Mouse (Mus musculus): ENCODE measurements around the gene Kantr. TPM values are rescaled to one million over a fixed set of nuclear protein-coding genes. Genes with fewer than 3 reads are reported as not detected.
"Not testable (repeated sequence)": the region's sequence is repeated elsewhere in the genome, so short reads cannot be mapped to it uniquely, and the experiment has no call there.

The Kantr gene
- 1 to 10 TPM; 2.7 to 5.7 TPM for total RNA-seq (2021)
- long read RNA-seq, experiment 1, full-length matches to known transcripts, result 1 of 2 reads
- long read RNA-seq, experiment 1, partial matches to known transcripts, result 1 of 2 reads
- long read RNA-seq, experiment 1, other reads (novel, unspliced or antisense), result 0 of 2 reads
- long read RNA-seq, experiment 2, result 0 reads

DNA sequence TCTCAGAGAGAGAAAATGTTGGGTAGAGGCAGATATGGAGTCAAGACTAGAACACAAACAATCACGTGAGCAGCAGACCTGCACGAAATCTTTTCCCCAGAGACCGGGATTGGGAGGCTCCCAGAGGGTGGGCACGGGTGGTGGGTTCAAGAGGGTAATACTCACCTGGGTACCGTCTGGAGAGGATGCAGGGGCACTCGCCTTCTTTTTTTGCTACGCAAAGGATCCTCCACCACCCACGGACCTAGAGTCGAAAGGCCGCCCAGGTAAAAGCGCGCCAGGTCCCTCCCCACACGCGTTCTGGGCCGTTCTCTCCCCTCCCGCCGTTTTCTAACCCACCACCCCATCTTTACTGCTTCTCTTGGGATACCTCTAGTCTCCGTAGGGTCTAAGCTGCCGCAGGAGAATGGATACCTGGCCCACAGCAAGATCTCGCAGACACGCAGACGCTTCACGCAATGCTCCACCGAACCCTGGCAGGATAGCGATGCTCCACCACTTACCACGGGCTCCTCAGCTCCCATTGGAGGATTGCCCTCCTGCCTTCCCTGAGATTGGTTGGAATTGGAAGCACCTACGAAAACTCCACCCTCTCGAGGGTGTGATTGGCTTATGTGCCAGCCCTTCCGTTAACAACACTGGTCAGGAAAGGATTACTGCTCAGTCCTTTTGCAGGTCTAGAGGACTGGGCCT, at the start of gene Kantr:
Gene Kantr (minus strand): TSS at position 500 of the 693 bp plus-strand sequence.
- DNase-seq, result peak; percentile 81 to 91

DNA sequence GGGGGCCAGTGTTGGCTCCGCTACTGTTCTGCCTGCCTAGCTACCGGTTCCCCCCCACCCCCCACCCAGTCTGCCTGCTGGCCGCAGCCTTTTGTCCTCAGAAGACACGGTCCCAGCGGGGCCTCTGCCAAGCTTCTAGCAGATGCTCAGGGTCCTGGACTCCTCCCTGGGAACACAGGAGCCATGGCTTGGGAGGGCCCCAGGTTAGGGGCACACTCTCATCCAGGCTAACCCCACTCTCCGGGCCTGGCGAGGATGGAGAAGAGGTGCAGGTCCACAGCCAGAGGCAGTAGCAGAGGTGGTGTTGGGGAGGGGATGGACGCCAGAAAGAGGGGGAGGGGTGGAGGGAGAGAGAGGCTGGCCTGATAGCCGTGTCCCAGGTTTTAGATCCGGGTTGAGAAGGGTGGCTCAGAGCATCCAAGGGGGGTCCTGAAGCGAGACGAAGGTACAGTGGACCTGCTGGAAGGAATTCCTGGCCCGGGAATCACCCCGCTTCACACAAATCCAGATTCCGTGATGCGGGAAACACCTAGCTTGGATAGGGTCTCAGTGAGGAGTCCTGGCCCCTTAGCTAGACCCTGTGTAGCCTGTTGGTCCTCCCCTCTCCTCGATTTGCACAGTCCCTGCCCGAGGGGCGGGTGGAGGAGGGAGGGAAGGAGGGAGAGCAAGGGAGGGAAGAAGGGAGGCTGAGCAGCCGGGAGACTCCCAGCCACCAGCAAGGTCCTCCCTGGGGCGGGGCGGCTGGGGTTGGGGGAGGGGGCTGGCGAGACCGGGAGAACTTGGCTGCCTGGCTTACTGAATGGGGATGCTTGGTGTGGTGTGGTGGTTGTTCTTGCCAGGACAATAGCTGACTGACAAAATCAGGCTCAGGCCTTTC, 41.3 kb upstream of the Kantr start, which contains the start of gene Gpr173:
Gene Gpr173 (minus strand): TSS at position 308 of the 877 bp plus-strand sequence.
- DNase-seq, result peak; percentile 38 to 52

DNA sequence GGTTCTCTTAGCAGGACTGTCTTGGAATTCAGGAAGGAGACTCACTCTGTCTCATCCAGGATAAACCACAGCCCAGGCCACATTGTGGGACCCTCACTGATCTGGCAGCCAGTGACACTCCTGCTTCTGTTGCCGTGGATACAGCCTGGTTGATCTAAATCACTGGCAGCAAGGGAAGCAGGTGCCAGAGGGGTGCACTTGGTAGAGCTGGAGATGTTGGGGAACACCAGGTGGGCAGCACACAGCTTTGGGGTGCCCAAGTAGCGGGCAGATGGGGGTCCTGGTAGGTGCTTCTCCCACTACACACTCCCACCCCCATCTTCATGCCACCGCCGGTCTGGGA, 40.7 kb upstream of the Kantr start:
- DNase-seq, result no peak

DNA sequence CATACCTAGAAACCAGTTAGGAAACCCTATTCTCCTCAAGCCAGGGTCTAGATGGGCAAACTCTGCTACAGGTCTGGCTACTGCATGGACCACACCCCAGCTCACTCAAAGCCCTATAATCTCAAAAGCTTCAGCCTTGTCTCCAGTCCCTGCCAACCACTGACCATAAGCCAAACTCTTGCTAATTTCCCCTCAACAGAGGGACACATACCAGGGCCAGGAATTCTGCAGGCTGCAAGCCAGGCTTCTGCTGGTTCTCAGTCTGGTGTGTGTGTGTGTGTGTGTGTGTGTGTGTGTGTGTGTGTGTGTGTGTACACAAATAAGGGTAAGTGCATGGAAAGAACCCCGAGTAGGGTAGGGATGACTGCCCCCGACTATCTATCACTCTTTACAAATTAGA, 39.1 kb upstream of the Kantr start:
- peak; percentile 12 to 18 for DNase-seq

DNA sequence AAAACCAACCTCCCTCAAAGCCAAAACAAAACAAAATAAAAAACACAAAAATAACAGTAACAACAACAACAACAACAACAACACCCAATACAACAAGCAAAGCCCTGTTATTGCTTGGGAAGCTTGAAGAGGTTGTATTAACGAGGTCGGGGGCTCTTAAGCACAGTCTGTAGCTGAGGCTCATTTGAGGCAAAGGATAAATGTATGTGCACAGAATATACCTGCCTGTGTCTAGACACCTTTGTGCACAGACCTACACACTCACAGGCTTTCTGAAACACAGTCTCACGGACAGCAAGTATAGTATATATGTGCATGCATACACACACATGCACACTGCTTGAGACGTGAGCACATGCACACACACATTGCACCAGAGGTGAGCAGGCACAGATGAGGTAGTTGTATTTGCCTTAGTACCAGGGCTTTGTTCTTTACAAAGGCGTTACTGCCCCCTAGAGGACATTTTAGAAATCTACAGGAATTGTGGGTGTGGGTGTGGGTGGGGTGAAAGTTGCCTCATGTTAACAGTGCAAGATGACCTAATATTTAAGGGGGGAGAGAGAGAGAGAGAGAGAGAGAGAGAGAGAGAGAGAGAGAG, 25.4 kb upstream of the Kantr start:
- DNase-seq, result peak; percentile 47 to 70

DNA sequence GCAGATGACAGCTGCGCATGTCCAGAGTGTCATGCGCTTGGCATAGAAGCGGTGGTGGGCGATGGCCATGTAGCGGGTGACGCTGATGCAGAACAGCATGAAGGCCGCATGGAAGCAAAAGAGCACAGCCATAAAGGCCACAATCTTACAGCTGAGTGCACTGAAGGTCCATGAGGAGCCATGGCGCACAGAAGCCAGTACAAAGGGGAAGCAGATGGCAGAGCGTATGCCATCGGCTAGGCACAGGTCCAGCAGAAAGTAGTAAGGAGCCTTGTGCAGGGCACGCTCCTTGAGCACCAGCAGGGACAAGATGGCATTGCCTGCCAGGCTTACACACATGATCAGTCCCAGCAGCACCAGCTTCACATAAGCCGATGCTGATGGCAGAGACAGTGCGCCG, 19.7 kb upstream of the Kantr start:
- no peak for DNase-seq

DNA sequence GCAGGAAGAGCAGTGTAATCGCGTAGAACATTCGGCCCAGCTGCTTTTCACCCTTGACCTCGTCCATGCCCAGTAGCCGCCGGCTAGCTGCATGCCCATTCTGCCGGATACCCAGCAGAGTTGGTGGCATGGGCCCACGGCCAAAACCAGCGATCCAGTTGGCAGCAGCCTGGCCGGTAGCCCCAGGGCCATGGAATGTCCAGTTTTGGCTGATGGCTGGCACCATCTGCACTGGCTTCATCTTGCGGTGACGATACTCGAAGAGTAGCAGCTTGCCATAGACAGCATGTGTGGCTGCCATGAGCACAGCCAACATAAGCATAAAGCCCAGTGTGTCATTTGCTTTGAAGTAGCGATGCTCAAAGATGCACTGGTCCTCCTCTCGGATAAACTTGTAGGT, 19.3 kb upstream of the Kantr start:
- DNase-seq, result no peak

DNA sequence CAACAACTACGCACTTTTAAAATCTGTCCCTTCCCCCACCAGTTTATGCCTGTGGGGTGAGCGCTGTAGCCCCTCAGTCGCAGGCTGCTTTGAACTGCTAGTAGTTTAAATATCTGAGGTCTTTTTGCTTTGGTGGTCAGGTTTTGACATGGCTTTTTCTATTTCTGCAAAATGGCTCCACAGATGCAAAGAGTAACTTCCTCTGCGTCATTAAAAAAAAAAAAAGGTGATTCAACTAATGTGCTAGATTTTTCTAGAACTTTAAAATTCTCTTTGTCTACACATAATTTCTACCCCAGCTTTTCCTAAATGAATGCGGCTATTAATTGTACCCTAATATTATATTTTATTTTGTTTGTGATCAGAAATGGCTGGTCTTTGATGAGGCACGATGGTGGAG, 15.6 kb upstream of the Kantr start:
- no peak for DNase-seq

DNA sequence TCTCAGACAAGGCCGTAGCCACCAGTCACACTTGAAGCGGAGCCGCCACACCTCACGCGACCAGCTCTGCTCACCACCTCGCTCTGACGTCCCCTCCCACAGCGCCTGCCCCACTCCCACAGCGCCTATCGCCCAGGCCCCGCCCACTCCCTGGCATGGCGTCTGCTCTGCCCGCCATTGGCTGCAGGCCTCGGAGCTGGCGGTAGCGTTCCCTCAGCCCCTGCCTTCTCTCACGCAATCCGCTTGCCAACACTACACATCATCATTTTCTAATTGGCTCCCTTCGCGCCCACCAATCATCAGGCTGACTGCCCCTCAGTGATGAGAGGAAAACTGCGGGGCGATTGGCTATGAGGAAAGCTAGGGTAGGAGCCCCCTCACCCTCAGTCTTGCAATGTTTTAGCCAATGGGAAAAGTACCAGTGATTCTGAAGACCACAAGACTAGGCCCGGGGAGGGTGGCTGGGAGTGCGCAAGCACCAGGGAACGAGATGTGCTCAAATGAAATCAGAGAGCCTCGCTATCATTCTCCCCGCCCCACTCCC, 15.1 kb upstream of the Kantr start, which contains the start of gene Tspyl2:
Gene Tspyl2 (minus strand): TSS at position 68 of the 544 bp plus-strand sequence.
- DNase-seq, result peak; percentile 90 to 96

DNA sequence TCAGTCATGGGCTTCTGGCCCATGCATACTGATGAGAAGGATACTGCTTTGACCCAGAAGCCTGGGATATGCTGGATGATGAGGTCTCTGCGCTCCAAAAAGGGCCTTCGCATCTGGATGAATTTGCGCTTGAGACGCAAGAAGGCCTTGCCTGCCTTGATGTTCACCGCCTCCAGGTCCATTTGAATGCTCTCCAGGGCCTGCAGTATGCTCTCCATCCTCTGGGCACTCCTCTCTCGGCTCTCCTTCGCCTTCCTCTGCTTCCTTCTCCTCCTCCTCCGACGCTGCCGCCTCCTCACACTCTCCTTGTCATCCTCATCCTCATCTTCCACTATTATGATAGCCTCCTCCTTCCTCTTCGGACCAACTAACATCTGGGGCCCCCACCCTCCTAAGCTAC, 14.2 kb upstream of the Kantr start:
- DNase-seq, result no peak

DNA sequence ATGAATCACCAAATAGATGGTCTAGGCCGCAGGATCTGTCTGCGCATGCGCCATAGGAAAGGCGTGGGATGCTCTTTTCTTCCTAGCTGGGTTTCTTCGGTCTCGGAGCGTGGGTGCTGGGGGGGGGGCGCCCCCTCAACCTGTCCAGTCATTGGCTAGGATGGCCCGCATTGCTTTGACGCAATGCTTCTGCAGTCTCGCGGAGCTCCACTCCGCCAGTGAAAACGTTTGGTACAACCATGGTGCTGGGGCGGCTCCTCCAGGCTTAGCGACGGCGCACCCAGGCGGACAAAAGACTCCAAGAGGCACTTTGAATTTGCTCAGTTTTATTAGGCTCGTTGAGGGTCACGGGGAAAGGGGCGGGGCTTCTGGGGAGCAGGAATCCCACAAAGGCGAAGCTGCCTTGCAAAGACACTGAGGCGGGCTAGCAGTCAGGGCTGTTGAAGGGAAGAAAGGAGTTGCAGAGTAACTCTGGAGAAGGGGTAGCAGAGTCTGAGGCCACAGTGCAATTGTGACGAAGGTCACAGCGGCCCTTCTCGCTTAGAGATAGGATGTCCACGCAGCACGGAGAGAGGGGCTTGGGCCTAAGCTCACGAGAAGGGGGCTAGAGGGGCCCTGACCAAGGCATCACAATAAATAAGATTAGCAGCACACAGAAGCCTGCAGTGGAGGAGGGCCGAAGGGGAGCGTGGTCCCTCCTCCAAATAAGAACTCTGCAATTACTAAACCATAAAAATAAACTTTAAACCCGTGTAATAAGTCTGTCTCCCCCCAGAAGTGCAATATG, 9.4 kb upstream of the Kantr start:
- peak; percentile 92 to 95 for DNase-seq

DNA sequence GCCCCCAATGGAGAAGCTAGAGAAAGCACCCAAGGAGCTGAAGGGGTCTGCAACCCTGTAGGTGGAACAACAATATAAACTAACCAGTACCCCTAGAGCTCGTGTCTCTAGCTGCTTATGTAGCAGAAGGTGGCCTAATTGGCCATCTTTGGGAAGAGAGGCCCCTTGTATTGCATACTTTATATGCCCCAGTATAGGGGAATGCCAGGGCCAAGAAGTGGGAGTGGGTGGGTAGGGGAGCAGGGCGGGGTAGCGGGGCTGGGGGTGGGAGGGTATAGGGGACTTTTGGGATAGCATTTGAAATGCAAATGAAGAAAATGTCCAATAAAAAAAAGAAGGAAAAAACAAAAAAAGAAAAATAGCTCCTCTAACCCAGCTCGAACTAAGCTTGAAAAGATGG, 8.8 kb upstream of the Kantr start:
- not testable (repeated sequence) for DNase-seq

DNA sequence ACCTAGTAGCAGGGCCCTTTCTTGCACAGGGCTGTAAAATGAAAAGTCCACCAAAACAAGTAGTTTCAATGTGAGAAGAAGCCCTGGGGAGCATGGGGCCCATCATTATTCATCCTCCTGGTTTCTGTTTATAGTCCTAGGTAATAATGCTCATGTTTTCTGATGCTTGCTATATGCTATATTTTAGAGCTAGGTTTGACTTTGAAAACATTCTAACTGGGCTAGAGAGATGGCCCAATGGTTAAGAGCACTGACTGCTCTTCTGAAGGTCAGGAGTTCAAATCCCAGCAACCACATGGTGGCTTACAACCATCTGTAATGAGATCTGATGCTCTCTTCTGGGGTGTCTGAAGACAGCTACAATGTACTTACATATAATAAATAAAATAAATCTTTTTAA, 2.1 kb upstream of the Kantr start:
- DNase-seq, result not testable (repeated sequence)

DNA sequence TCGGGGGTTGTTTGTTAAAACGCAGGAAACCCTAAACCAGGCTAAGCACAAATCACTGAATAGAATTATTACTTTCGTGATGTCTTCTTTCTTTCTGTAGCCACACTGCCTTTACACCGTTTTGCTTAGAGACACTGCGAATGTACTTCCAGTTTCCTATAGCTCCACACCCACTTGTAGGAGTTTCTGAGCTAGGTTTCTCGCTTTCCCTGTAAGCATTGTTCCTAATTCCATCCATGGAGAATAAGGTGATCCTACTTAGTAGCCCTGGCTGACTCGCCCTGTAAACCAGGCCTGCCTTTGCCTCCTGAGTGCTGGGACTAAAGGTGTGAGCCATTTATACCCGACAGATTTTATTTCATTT, 376 bp upstream of the Kantr start:
- no peak for DNase-seq

DNA sequence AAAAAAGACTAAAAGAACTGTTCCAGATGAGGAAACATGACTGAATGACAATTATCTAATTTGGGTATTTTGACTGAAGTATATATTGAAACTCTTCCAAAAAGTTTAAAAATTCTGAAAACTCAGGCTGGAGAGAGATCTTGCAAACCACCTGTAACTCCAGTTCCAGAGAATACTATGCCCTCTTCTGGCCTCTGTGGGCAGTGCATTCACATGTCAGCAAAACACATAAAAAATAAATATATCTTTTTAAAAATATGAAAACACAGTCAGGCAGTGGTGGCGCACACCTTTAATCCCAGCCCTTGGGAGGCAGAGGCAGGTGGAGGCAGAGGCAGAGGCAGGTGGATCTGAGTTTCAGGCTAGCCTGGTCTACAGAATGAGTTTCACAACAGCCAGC, 3.7 kb downstream of the Kantr start:
- no peak for DNase-seq

DNA sequence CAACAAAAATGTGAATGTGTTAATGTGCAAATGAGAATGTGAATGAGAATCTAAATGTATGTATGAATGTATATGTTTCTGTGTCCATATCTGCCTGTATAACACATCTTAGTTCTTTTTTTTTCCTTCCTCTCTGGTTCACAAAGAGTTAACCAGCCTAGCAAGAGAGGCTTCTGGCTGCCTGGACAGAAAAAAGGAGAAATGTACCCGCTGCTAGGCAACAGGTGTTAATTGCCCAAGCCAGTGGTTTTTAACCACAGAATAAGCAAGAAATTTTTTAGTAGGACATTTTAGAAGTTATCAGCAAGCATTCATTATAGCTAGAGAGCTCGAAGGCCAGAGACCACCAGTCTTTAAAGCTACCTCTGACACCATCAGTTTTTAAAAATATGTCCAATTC, 4.5 kb downstream of the Kantr start:
- DNase-seq, result no peak

DNA sequence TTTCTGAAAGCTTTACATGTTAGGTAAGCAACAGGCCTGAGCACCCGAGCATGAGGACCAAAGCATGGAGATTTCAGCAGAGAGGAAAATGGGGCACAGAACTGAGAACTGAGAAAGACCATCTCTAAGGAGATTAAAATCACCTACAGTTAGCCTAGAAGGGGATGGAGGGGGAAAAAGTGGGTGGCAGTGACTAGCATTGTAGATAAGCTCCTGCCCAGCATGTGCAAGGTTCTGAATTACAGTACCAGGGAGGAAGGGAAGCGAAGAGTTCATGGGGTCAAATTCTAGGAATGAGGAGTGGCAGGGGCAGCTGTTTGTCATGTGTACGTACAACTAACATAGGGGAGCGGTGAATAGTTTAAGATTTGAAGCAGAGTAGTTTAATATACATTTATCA, 6.8 kb downstream of the Kantr start:
- no peak for DNase-seq

DNA sequence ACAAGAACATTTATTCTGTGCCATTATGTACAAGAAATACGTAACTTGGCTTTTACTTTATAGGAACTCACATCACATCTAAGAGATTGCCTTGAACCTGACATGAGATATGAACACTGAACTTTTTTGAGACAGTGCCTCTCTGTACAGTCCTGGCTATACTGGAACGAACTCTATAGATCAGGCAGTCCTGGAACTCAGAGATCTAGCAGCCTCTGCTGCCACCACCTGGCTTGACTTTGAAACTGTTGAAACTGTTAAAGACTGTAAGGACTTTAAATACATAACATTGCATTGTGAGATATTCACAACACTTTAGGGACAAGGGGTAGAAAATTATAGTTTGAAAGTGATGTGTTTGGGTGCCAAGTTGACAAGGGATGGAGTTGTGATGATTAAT, 19.4 kb downstream of the Kantr start:
- DNase-seq, result peak in 1 of 2 experiments; percentile 64

DNA sequence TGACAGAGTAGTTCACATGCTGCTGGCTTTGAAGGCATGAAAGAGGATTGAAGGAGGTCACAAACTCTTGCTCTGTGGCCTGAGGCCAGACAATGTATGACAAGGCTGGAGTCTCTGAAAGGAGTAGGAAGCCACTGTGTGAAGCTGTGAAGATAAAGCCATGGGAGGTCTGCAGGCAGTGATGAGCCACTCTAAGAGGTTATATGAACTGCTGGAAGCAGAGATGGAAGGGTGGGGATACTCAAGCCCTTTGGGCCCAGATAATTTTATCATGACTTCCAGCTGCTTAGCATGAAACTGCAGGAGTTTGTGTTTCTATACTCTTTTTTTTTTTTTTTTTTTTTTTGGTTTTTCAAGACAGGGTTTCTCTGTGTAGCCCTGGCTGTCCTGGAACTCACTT, 19.9 kb downstream of the Kantr start:
- no peak for DNase-seq

DNA sequence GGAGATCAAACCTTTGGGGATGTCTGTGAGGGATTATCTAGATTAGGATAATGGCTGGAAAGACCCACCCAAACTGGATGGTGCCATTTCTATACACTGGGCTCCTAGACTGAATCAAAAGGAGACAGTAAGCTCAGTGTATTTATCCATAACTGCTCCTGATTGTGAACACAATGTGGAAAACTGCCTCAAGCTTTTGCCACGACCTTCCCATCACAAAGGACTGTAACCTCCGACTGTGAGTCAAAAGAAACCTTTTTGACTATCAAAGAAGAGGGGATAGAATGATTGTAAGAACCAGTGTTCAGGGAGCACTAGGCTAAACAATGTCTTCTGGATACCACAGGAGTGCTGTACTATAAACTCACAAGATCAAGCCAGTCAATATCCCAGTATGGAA, 21.1 kb downstream of the Kantr start:
- no peak for DNase-seq

DNA sequence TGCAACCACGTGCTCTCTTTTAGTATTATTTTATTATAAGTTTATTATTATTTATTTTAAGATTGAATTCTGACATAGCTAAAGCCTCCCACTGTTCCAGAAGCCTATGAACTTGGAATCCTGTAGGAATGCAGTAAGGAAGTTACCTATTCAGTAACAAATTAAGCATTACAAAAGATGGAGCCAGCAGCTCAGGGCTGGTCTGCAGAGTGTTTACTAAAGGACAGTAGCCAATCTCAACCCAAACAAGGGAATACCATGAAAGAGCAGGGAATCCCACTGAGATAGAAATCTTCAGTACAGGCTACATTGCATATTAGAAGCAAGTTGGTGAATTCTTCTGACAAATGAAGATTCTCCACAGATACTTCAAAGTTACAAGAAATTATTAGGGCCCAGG, 40.3 kb downstream of the Kantr start:
- DNase-seq, result not testable (repeated sequence)

DNA sequence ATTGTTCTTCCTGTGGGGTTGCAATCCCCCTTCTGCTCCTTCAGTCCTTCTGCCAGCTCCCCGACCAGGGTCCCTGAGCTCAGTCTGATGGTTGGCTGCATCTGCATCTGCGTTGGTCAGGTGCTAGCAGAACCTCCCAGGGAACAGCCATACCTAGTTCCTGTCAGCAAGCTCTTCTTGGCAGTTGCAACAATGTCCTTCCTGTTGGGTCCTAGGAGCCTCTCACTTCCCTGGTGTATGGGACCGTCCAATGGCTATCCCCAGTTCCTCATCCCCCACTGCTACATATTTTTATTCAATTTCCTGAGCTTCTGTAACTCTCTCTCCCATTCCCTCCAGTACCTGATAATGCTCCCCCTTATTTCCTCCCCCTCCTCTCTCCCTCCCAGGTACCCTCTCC, 42.5 kb downstream of the Kantr start:
- DNase-seq, result no peak
